ENCODE assay signal across 23 mouse cellular contexts in the genomic region with DNA sequence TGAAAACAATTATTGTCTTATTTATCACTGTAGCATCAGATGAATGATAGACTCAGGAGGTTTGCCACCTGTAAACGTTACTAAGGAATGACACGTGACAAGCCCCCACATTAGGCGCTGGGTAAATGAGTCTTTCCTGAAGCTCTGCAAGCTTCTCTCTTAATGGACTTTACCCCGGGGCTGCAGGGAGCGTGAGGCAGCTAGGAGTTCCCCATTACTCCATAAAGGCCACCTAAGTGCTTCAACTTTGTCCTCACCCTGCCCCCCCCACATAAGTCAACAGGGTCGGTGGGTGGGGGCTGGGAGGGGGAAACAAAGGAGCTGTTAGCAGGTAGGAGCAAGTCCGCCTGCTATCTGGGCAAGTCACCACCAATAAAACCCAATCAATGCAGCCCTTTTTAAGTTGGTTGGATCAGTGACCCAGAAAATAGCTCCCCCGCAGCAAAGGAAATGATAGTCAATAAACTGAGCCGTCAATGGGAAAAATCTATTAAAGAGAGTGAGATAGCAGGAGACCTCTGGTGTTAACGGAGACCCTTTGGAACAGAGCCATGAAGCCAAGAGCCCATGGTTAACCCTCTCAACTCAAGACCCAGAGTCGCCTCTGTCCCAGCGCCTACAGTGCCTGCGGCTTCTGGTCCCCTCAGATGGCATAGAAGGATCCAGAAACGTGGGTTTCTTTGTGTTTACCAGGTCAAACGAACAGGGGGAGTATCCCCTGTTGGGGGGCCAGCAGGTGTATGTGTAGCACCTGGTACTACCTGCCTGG. TPM values are rescaled to one million over a fixed set of nuclear protein-coding genes. Genes with fewer than 3 reads are reported as not detected.
DNase-seq lines count a peak whose midpoint lies in the region; ATAC-seq and TF ChIP-seq lines count a peak whose summit lies in the region.
"Had no signal": no experiment of that assay in that cellular context is flagged by ENCODE, and none has a peak within 500 bp of the region (broad histone marks: within the 10 kb centered on the region; RNA-seq: fewer than 3 reads in every experiment).

No protein-coding gene starts in this region.

- no peaks in the 10 kb centered on the region for H3K36me3 ChIP-seq in kidney, embryonic 15.5 days
- no peaks in the 10 kb centered on the region for H3K36me3 ChIP-seq in kidney, embryonic 16.5 days (ENCODE audit: insufficient read depth, low read length)
- H3K36me3 ChIP-seq in intestine, embryonic 15.5 days, result no peaks in the 10 kb centered on the region
- no peaks in the 10 kb centered on the region for H3K36me3 ChIP-seq in stomach, postnatal 0 days (ENCODE audit: control insufficient read depth, insufficient read depth, low read length)
- H3K36me3 ChIP-seq: embryonic facial prominence, embryonic 13.5 days; forebrain, embryonic 12.5 days; heart, embryonic 15.5 days; hindbrain, embryonic 13.5 days had no signal

- no peaks in the 10 kb centered on the region for H3K9me3 ChIP-seq in kidney, embryonic 15.5 days (replicated peaks)
- no peaks in the 10 kb centered on the region for H3K9me3 ChIP-seq in kidney, embryonic 16.5 days (ENCODE audit: low read length)
- no peaks in the 10 kb centered on the region for H3K9me3 ChIP-seq in intestine, embryonic 15.5 days
- no peaks in the 10 kb centered on the region for H3K9me3 ChIP-seq in stomach, postnatal 0 days (ENCODE audit: control insufficient read depth, low read length)
- H3K9me3 ChIP-seq: embryonic facial prominence, embryonic 13.5 days; forebrain, embryonic 12.5 days; heart, embryonic 15.5 days; hindbrain, embryonic 13.5 days had no signal

- H3K4me2 ChIP-seq in kidney, embryonic 15.5 days, result 0 out of 2 replicates have a peak overlapping the region, but pooled peaks have one; percentile 19
- no peak overlapping the region for H3K4me2 ChIP-seq in kidney, embryonic 16.5 days (replicated peaks; ENCODE audit: low read depth, low read length)
- H3K4me2 ChIP-seq in intestine, embryonic 15.5 days (replicated peaks), result peak overlapping the region; percentile 12; the same call in 1 of the 2 replicates
- no peak overlapping the region for H3K4me2 ChIP-seq in stomach, postnatal 0 days (replicated peaks; ENCODE audit: low read depth)
- H3K4me2 ChIP-seq: embryonic facial prominence, embryonic 13.5 days; forebrain, embryonic 12.5 days; heart, embryonic 11.5 days; heart, embryonic 15.5 days; hindbrain, embryonic 13.5 days had no signal

- H3K9ac ChIP-seq in kidney, embryonic 15.5 days, result no peak overlapping the region
- H3K9ac ChIP-seq in kidney, embryonic 16.5 days (replicated peaks; ENCODE audit: low read length), result no peak overlapping the region
- no peak overlapping the region for H3K9ac ChIP-seq in intestine, embryonic 15.5 days
- H3K9ac ChIP-seq in stomach, postnatal 0 days (ENCODE audit: low read length), result no peak overlapping the region
- H3K9ac ChIP-seq: embryonic facial prominence, embryonic 13.5 days; forebrain, embryonic 12.5 days; heart, embryonic 15.5 days; hindbrain, embryonic 13.5 days had no signal

- H3K4me1 ChIP-seq in kidney, embryonic 15.5 days, result peaks cover 30% of the 10 kb centered on the region
- peaks cover 14% of the 10 kb centered on the region for H3K4me1 ChIP-seq in kidney, embryonic 16.5 days (ENCODE audit: insufficient read depth, low read length)
- H3K4me1 ChIP-seq in intestine, embryonic 15.5 days (replicated peaks), result 0 out of 2 replicates have a peak, but pooled peaks cover 5% of the 10 kb centered on the region
- no peaks in the 10 kb centered on the region for H3K4me1 ChIP-seq in stomach, postnatal 0 days (replicated peaks; ENCODE audit: control insufficient read depth, insufficient read depth)
- H3K4me1 ChIP-seq: forebrain, embryonic 12.5 days had no signal

- TF ChIP-seq EP300 in stomach, postnatal 0 days (optimal IDR thresholded peaks at IDR 0.05), result no peak

- TF ChIP-seq CTCF in stomach, postnatal 0 days (IDR thresholded peaks at IDR 0.05; ENCODE audit: low read depth), result no peak

- H3K27ac ChIP-seq in kidney, embryonic 15.5 days, result peak overlapping the region; percentile 39; the same call in 1 of the 2 replicates
- no peak overlapping the region for H3K27ac ChIP-seq in kidney, embryonic 16.5 days (ENCODE audit: low read length)
- H3K27ac ChIP-seq in intestine, embryonic 15.5 days, result 0 out of 2 replicates have a peak overlapping the region, but pooled peaks have one; percentile 3
- H3K27ac ChIP-seq in stomach, postnatal 0 days (replicated peaks), result no peak overlapping the region
- H3K27ac ChIP-seq: embryonic facial prominence, embryonic 13.5 days; forebrain, embryonic 12.5 days; heart, adult 2 months; heart, embryonic 15.5 days; hindbrain, embryonic 13.5 days had no signal

- no peak overlapping the region for H3K4me3 ChIP-seq in kidney, embryonic 15.5 days (replicated peaks)
- H3K4me3 ChIP-seq in kidney, embryonic 16.5 days (ENCODE audit: low read length), result no peak overlapping the region
- H3K4me3 ChIP-seq in intestine, embryonic 15.5 days (replicated peaks), result no peak overlapping the region
- H3K4me3 ChIP-seq in stomach, postnatal 0 days (ENCODE audit: low read depth, low read length), result no peak overlapping the region
- H3K4me3 ChIP-seq: embryonic facial prominence, embryonic 13.5 days; forebrain, embryonic 12.5 days; heart, adult 2 months; heart, embryonic 15.5 days; hindbrain, embryonic 13.5 days had no signal

- peak; percentile 38 for DNase-seq in retina, postnatal 1 day
- DNase-seq in stomach, postnatal 0 days (ENCODE audit: low spot score), result peak; percentile 44
- DNase-seq in left cerebral cortex, adult 9 months (ENCODE audit: low spot score in 2 of 2), result no peak
- no peak for DNase-seq in thymus, postnatal 10 days (ENCODE audit: low spot score in 2 of 2)
- DNase-seq: adrenal gland, postnatal 14 days; cerebellum, adult 11 months; cerebellum, adult 8-10 months; cerebellum, postnatal 14 days; gastrocnemius, postnatal 10 days; heart, adult 2 months; heart, postnatal 14 days had no signal

- 0 out of 2 replicates have a peak, but pooled peaks have one; percentile 26 for ATAC-seq in kidney, embryonic 15.5 days (replicated peaks; ENCODE audit: low FRiP score)
- ATAC-seq in kidney, embryonic 16.5 days (ENCODE audit: low FRiP score, low TSS enrichment), result no peak
- ATAC-seq in intestine, embryonic 15.5 days, result peak; percentile 91
- peak; percentile 53 for ATAC-seq in stomach, postnatal 0 days (ENCODE audit: low FRiP score, low TSS enrichment)
- ATAC-seq in cerebellum, adult (ENCODE audit: insufficient number of reproducible peaks, low FRiP score, low TSS enrichment), result no peak
- ATAC-seq: activated CD4-positive, CD25-positive, alpha-beta regulatory T cell, adult 4 months; forebrain, embryonic 16.5 days; Patski had no signal

- WGBS in kidney, embryonic 15.5 days, result 12% methylated on average over 15 of the region's 15 CpGs
- WGBS in kidney, embryonic 16.5 days, result 14% methylated on average over 15 of the region's 15 CpGs
- 29% methylated on average over 15 of the region's 15 CpGs for WGBS in intestine, embryonic 15.5 days
- WGBS in stomach, postnatal 0 days, result 29% methylated on average over 15 of the region's 15 CpGs

- peaks cover 58% of the 10 kb centered on the region for H3K27me3 ChIP-seq in kidney, embryonic 15.5 days
- peaks cover 11% of the 10 kb centered on the region for H3K27me3 ChIP-seq in kidney, embryonic 16.5 days (ENCODE audit: insufficient read depth, low read length)
- H3K27me3 ChIP-seq in intestine, embryonic 15.5 days (replicated peaks), result 0 out of 2 replicates have a peak, but pooled peaks cover 4% of the 10 kb centered on the region
- H3K27me3 ChIP-seq in stomach, postnatal 0 days (ENCODE audit: control insufficient read depth, insufficient read depth, low read length), result no peaks in the 10 kb centered on the region; the same call in 1 of the 2 replicates
- H3K27me3 ChIP-seq: Patski had no signal

RNA-seq across cellular contexts. Expression of a gene that starts 24.1 kb away (rescaled TPM):
- polyA plus RNA-seq in kidney, embryonic 15.5 days (2015; fragmentation: Nextera tagmentation; extraction: Ambion mirVana), result 59.3 and 60.2 TPM in 2 replicates
- 51.0 and 63.2 TPM in 2 replicates for polyA plus RNA-seq in kidney, embryonic 16.5 days (2015; fragmentation: Nextera tagmentation; extraction: Ambion mirVana)
- 4.1 and 5.4 TPM in 2 replicates for polyA plus RNA-seq in intestine, embryonic 15.5 days (2015; fragmentation: Nextera tagmentation; extraction: Ambion mirVana)
- polyA plus RNA-seq in stomach, postnatal 0 days (2015; fragmentation: Nextera tagmentation; extraction: Ambion mirVana), result 1.8 and 2.0 TPM in 2 replicates

Comparison
In these comparisons a context has a peak if more than half of its experiments do, and no peak if none do; other contexts are left out.
1. ATAC-seq: peak in kidney, embryonic 15.5 days (single experiment), intestine, embryonic 15.5 days (single experiment) and stomach, postnatal 0 days (single experiment); none in kidney, embryonic 16.5 days (single experiment) and cerebellum, adult (single experiment).
2. H3K27ac ChIP-seq: peak in kidney, embryonic 15.5 days (single experiment) and intestine, embryonic 15.5 days (single experiment); none in kidney, embryonic 16.5 days (single experiment) and stomach, postnatal 0 days (single experiment).
3. H3K4me2 ChIP-seq: peak in kidney, embryonic 15.5 days (single experiment) and intestine, embryonic 15.5 days (single experiment); none in kidney, embryonic 16.5 days (single experiment) and stomach, postnatal 0 days (single experiment).
4. DNase-seq: peak in retina, postnatal 1 day (single experiment) and stomach, postnatal 0 days (single experiment); none in left cerebral cortex, adult 9 months (0 of 2) and thymus, postnatal 10 days (0 of 2).